Mouse (Mus musculus): ENCODE data around the gene Cebpb.

Cebpb gene

DNA sequence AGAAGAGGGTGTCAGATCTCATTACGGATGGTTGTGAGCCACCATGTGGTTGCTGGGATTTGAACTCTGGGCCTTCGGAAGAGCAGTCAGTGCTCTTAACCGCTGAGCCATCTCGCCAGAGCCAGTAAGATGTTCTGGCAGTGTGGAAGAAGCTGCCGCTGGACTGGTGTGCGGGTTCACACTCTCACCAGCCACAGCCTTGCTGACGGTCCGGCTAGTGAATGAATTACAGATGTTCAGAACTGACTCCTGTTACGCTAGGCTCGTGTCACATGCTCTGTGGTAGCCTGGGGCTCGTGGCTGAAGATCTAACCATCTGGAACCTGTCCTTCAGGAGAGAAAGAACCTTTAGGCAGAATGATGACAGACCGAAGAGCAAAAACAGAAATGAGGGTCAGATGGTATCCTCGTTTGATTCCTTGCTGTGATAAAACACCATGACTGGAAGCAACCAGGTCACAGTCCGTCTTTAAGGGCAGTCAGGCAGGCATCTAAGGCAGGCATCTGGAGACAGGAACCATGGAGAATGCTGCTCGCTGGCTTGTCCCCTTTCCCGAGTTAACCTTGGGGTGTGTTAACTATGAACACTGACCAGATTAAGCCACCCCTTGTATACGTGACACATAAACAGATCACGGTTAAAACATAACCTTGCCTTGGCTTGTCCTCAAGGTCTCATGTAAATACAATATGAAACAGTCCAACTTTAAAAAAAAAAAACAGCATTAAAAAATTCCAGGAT is 22.6 kb upstream of the Cebpb start:
- DNase-seq (ENCODE audit: low spot score): no peak

DNA sequence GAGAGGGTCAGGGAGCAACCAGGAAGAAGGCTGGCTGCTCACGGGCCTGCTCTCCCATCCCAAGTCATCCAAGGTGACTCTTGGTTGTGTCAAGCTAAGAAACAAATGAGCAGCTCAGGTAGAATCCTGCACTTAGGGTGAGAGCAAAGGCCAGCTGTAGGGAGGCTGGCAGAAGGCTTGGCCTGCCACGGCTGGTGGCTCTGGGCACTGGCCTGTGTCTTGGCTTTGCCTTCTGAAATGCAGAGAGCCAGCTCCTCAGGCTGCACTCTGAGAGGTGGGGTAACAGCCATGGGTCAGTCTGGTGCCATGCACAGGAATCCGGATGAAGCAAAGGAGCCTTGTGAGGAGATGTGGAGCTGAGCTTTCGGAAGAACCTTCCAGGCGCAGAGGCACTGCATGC is 20.3 kb upstream of the Cebpb start:
- no peak for DNase-seq (ENCODE audit: low spot score)

GRCm38 (mm10) chr2:167669398-167669797 is 19.3 kb upstream of the Cebpb start:
- no peak for DNase-seq (ENCODE audit: low spot score)

- no peak for DNase-seq (ENCODE audit: low spot score)
Observed at GRCm38 (mm10) chr2:167671101-167671633, 17.5 kb upstream of the Cebpb start.

DNA sequence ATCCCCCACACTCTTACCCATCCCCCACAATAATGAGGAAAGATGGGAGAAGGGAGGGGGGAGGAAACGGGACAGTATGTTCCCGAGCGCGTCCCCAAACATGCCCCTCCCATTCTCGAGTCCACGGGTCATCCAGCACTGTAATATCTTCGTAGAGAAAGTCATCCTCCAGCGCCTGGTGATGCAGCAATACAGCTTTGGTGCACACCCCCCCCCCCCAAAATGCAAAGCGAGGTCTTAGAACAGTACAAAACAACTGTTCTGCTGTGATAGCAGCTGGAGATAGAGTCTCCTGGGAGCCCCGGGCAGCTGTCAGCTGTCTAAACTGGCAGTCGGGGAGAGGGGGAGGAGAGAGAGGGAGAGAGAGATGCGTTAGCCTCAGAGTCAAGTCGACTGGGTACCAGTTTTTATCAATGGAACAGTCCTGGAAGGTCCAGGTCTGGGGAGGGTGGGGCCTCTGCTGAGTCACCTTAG is 16.5 kb upstream of the Cebpb start:
- DNase-seq (ENCODE audit: low spot score): no peak

- no peak for DNase-seq (ENCODE audit: low spot score)
Observed at GRCm38 (mm10) chr2:167675120-167675909, 13.4 kb upstream of the Cebpb start.

DNA sequence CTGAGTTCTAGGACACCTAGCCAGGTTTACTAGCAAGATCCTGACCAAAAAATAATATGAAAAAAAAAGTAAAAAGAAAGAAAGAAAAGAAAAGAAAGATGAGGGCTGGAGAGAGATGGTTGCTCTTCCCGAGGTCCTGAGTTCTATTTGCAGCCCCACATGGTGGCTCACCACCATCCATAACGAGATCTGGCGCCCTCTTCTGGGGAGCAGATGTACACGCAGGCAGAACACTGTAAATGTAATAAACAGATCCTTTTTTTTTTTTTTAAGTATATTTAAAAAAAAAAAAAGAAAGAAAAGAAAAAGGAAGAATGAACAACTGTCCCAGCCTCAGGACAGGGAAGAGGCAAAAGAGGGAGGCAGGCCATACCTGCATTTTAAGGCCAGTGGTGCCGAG is 10.1 kb upstream of the Cebpb start:
- DNase-seq (ENCODE audit: low spot score): no peak

- no peak for DNase-seq (ENCODE audit: low spot score)
Observed at GRCm38 (mm10) chr2:167679902-167680430, 8.7 kb upstream of the Cebpb start.

GRCm38 (mm10) chr2:167680657-167681056 is 8.1 kb upstream of the Cebpb start:
- no peak for DNase-seq (ENCODE audit: low spot score)

DNA sequence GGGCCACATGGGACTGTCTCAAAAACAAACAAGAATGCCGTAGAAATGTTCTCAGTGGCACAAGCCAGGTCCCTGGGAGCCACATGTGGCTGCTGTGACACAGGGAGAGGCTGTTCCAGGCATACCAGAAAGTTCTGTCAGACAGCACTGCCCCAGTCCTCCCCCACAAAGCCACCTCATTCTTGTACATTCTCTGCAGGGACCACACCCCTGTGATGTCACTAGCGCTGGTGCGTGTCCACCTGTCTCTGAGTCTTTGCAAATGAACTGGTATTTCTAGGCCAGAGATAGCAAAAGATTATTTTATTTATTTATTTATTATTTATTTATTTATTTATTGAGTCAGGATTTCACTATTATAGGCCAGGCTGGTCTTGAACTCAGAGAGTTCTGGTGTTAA is 5.0 kb upstream of the Cebpb start:
- no peak for DNase-seq (ENCODE audit: low spot score)

DNA sequence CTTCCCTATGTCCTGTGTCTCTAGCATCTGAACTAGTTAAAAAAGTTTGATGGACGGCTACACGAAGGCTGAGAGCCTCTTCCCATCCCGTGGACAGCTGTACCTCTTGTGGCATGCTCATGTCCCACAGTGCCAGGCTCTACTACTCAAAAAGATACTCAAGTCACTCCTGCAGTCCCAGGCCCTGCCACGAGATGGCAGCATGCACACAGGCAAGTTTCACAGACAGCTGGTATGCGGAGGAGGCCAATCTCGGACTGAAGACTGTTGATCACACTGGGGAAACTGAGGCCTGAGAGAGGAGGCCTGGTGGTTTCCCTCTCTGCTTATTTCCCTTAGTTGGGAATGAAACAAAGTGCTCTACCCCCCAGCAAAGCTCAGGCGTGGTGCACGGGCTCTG is 3.6 kb upstream of the Cebpb start:
- DNase-seq (ENCODE audit: low spot score): peak; percentile 92

DNA sequence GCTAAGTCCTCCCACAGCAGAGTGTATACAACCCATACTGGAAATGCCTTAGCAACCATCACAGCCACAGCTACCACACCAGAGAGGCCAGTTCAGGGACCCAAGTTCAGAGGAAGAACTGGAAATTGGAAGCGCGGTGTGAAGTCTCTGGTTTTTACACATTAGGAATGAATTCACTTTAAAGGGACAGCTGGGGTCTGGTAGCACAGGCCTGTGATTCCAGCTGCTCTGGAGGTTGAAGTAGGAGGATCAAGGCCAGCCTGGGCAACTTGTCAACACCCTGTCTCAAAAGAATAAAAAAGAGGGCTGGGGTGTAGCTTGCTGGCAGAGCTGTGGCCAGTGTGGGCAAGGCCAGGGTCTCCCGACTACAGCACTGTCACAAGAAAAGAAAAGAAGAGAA is 2.9 kb upstream of the Cebpb start:
- no peak for DNase-seq (ENCODE audit: low spot score)

DNA sequence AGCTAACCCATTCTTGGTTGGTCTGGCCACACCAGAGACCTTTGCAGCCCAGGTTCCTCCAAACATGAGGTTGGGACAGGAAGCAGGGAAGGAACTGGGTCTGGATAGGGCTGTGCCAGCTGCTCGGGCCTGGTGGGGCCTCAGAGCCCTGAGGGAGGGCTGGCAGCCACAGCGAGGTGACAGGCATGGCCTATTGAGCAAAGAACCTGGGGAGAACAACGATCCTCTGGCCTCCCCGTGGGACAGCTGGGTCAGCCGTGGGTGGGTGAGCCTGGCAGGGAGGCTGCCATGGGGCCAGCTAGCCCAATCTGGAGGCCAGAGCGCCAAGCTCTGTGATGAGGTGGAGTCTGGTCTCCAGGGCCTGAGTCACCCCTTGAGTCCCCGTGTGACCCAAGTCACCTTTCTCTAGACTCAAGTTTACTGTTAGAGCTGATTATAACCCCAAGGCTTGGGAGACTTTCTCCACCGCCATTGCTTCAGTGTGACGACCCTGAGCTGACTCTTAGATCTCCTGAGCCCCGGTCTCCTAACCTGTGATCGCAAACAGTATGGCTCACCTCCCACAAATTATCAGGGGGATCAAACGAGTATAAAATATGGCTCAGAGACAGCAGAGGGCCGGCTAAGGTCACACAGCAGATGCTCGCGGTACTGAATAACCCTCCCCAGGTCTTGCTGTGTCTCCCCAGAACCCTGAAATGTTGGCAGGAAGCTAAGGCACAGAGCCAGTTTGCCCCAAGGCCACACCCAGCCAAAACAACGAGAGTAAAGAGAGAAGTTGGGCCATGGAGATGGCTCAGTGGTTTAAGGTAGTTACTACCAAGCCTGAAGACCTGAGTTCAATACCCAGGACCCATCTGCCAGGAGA is 2.1 kb upstream of the Cebpb start:
- no peak for DNase-seq (ENCODE audit: low spot score)

DNA sequence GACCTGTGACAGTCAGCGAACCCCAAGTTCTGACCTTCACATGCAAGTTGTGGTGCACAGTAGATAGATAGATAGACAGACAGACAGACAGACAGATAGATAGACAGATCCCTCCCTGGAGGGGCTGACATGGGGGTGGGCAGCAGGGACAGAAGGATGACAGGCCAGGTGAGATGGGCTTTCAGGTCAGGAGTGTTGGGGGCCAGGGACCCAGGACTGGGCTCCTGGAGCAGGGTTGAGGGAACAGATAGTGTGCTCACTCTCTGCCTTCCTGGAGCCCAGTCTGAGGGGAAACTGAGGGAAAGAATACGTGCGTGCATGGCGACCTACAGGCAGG is 1.5 kb upstream of the Cebpb start:
- DNase-seq (ENCODE audit: low spot score): no peak

- no peak for DNase-seq (ENCODE audit: low spot score)
Observed at GRCm38 (mm10) chr2:167687651-167688101, 1.0 kb upstream of the Cebpb start.

DNA sequence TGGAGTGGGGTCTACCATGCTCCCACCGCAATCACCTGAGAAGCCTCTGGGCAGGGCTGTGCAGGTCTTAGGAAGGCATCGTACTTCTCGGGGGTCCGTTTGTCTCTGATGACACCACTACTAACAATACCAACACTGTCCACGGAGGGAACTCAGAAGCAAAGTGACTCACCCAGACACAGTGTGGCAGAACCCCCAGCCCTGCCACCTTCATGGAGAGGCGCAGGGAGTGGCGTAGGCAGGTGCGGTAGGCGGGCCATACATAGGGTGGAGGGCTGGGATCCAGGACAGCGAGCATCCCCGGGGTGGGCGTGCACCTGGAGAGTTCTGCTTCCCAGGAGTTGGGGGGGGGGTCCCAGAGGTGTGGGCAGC is 603 bp upstream of the Cebpb start:
- DNase-seq (ENCODE audit: low spot score): no peak

DNA sequence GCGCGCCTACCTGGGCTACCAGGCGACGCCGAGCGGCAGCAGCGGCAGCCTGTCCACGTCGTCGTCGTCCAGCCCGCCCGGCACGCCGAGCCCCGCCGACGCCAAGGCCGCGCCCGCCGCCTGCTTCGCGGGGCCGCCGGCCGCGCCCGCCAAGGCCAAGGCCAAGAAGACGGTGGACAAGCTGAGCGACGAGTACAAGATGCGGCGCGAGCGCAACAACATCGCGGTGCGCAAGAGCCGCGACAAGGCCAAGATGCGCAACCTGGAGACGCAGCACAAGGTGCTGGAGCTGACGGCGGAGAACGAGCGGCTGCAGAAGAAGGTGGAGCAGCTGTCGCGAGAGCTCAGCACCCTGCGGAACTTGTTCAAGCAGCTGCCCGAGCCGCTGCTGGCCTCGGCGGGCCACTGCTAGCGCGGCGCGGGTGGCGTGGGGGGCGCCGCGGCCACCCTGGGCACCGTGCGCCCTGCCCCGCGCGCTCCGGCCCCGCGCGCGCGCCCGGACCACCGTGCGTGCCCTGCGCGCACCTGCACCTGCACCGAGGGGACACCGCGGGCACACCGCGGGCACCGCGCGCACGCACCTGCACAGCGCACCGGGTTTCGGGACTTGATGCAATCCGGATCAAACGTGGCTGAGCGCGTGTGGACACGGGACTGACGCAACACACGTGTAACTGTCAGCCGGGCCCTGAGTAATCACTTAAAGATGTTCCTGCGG is 945 bp downstream of the Cebpb start, which contains the start of gene Tmem189:
Gene Tmem189, minus strand, starts transcription at position 322 of the 718 bp plus-strand sequence.
- DNase-seq (ENCODE audit: low spot score): peak; percentile 64

DNA sequence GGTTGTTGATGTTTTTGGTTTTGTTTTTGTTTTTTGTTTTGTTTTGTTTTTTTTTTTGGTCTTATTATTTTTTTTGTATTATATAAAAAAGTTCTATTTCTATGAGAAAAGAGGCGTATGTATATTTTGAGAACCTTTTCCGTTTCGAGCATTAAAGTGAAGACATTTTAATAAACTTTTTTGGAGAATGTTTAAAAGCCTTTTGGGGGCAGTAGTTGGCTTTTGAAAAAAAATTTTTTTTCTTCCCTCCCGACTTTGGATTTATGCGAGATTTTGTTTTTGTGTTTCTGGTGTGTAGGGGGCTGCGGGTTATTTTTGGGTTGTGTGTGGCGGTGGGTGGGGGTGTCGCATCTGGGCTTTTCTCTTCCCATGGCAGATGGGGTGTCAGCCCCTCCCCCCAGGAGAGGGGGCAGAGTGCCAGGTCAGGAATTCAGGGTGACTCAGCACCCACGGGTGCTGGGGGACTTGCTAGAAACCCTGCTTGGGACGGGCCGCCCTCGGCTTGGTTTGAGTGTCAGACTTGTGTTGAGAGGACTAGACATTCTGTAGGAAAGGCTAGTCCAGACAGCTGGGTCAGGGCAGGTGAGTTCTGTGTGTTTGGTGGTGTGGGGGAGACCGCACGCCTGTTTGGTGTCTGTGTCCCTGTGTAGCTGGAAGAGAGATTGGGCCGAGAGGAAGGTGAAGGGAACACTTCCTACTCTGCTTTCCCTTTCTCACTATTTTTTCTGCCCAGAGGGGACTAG is 1.7 kb downstream of the Cebpb start:
- DNase-seq (ENCODE audit: low spot score): no peak

- DNase-seq (ENCODE audit: low spot score): no peak
Observed at GRCm38 (mm10) chr2:167690962-167691311, 2.2 kb downstream of the Cebpb start.

- DNase-seq (ENCODE audit: low spot score): no peak
Observed at GRCm38 (mm10) chr2:167691410-167691809, 2.7 kb downstream of the Cebpb start.

All from left cerebral cortex, adult 11 months (tissue).